Mouse (Mus musculus): ENCODE data around the gene Tent5a. TPM values are rescaled to one million over a fixed set of nuclear protein-coding genes. Genes with fewer than 3 reads are reported as not detected.

Tent5a gene
- polyA plus RNA-seq, 1 experiment, result 3.7 TPM

GRCm38 (mm10) chr9:85355559-85355958 lies 28.4 kb upstream of the Tent5a start:
- 94% methylated on average over 5 of the region's 5 CpGs for WGBS
- no peaks in the 10 kb centered on the region for H3K27me3 ChIP-seq (ENCODE audit: control insufficient read depth, insufficient read depth, low read length)
- H3K36me3 ChIP-seq (ENCODE audit: control insufficient read depth, insufficient read depth, low read length), result no peaks in the 10 kb centered on the region
- H3K27ac ChIP-seq (ENCODE audit: control insufficient read depth, insufficient read depth, low read length), result no peak overlapping the region
- no peak for DNase-seq
- no peaks in the 10 kb centered on the region for H3K4me1 ChIP-seq (replicated peaks; ENCODE audit: control insufficient read depth, insufficient read depth, low read length)
- no peak overlapping the region for H3K4me3 ChIP-seq (ENCODE audit: control insufficient read depth, insufficient read depth, low read length)
- TF ChIP-seq POLR2A (IDR thresholded peaks at IDR 0.05; ENCODE audit: control insufficient read depth, extremely low read depth, insufficient read depth, low read length, poor library complexity) (no peak), CTCF (IDR thresholded peaks at IDR 0.05; ENCODE audit: borderline replicate concordance, control insufficient read depth, extremely low read depth, insufficient read depth, low read length, poor library complexity) (no peak)

- Histone ChIP-seq H3K27ac (ENCODE audit: control insufficient read depth, insufficient read depth, low read length) (no peak overlapping the region), H3K4me1 (replicated peaks; ENCODE audit: control insufficient read depth, insufficient read depth, low read length) (no peaks in the 10 kb centered on the region), H3K4me3 (ENCODE audit: control insufficient read depth, insufficient read depth, low read length) (no peak overlapping the region), H3K36me3 (ENCODE audit: control insufficient read depth, insufficient read depth, low read length) (no peaks in the 10 kb centered on the region), H3K27me3 (ENCODE audit: control insufficient read depth, insufficient read depth, low read length) (no peaks in the 10 kb centered on the region)
- DNase-seq, result no peak
- TF ChIP-seq CTCF (IDR thresholded peaks at IDR 0.05; ENCODE audit: borderline replicate concordance, control insufficient read depth, extremely low read depth, insufficient read depth, low read length, poor library complexity), result no peak
- WGBS, result 92% methylated on average over 10 of the region's 10 CpGs
These were observed 20.8 kb upstream of the Tent5a start for GRCm38 (mm10) chr9:85347823-85348523.

- Histone ChIP-seq H3K4me3 (ENCODE audit: control insufficient read depth, insufficient read depth, low read length) (no peak overlapping the region), H3K27me3 (ENCODE audit: control insufficient read depth, insufficient read depth, low read length) (no peaks in the 10 kb centered on the region), H3K36me3 (ENCODE audit: control insufficient read depth, insufficient read depth, low read length) (no peaks in the 10 kb centered on the region), H3K27ac (ENCODE audit: control insufficient read depth, insufficient read depth, low read length) (no peak overlapping the region), H3K4me1 (replicated peaks; ENCODE audit: control insufficient read depth, insufficient read depth, low read length) (no peaks in the 10 kb centered on the region)
- 44% methylated on average over 8 of the region's 8 CpGs for WGBS
- no peak for TF ChIP-seq CTCF (IDR thresholded peaks at IDR 0.05; ENCODE audit: borderline replicate concordance, control insufficient read depth, extremely low read depth, insufficient read depth, low read length, poor library complexity)
- no peak for TF ChIP-seq POLR2A (IDR thresholded peaks at IDR 0.05; ENCODE audit: control insufficient read depth, extremely low read depth, insufficient read depth, low read length, poor library complexity)
- DNase-seq, result no peak
These were observed 16.0 kb upstream of the Tent5a start for GRCm38 (mm10) chr9:85342892-85343785.

- no peak for TF ChIP-seq CTCF (IDR thresholded peaks at IDR 0.05; ENCODE audit: borderline replicate concordance, control insufficient read depth, extremely low read depth, insufficient read depth, low read length, poor library complexity)
- no peaks in the 10 kb centered on the region for H3K27me3 ChIP-seq (ENCODE audit: control insufficient read depth, insufficient read depth, low read length)
- no peak for DNase-seq
- no peak overlapping the region for H3K27ac ChIP-seq (ENCODE audit: control insufficient read depth, insufficient read depth, low read length)
- H3K36me3 ChIP-seq (ENCODE audit: control insufficient read depth, insufficient read depth, low read length), result no peaks in the 10 kb centered on the region
- no peaks in the 10 kb centered on the region for H3K4me1 ChIP-seq (replicated peaks; ENCODE audit: control insufficient read depth, insufficient read depth, low read length)
- WGBS, result 63% methylated on average over 3 of the region's 3 CpGs
- H3K4me3 ChIP-seq (ENCODE audit: control insufficient read depth, insufficient read depth, low read length), result no peak overlapping the region
These were observed 13.2 kb upstream of the Tent5a start for GRCm38 (mm10) chr9:85340303-85340702.

GRCm38 (mm10) chr9:85336046-85336445 lies 8.9 kb upstream of the Tent5a start:
- Histone ChIP-seq H3K4me1 (replicated peaks; ENCODE audit: control insufficient read depth, insufficient read depth, low read length) (no peaks in the 10 kb centered on the region), H3K27ac (ENCODE audit: control insufficient read depth, insufficient read depth, low read length) (no peak overlapping the region), H3K4me3 (ENCODE audit: control insufficient read depth, insufficient read depth, low read length) (no peak overlapping the region), H3K27me3 (ENCODE audit: control insufficient read depth, insufficient read depth, low read length) (no peaks in the 10 kb centered on the region), H3K36me3 (ENCODE audit: control insufficient read depth, insufficient read depth, low read length) (no peaks in the 10 kb centered on the region)
- no peak for DNase-seq
- 94% methylated on average over 7 of the region's 7 CpGs for WGBS
- TF ChIP-seq POLR2A (IDR thresholded peaks at IDR 0.05; ENCODE audit: control insufficient read depth, extremely low read depth, insufficient read depth, low read length, poor library complexity) (no peak), CTCF (IDR thresholded peaks at IDR 0.05; ENCODE audit: borderline replicate concordance, control insufficient read depth, extremely low read depth, insufficient read depth, low read length, poor library complexity) (no peak)

GRCm38 (mm10) chr9:85331521-85331920 lies 4.4 kb upstream of the Tent5a start:
- H3K4me3 ChIP-seq (ENCODE audit: control insufficient read depth, insufficient read depth, low read length), result no peak overlapping the region
- H3K4me1 ChIP-seq (replicated peaks; ENCODE audit: control insufficient read depth, insufficient read depth, low read length), result peaks cover 13% of the 10 kb centered on the region
- no peak overlapping the region for H3K27ac ChIP-seq (ENCODE audit: control insufficient read depth, insufficient read depth, low read length)
- 38% methylated on average over 2 of the region's 2 CpGs for WGBS
- H3K27me3 ChIP-seq (ENCODE audit: control insufficient read depth, insufficient read depth, low read length), result no peaks in the 10 kb centered on the region; the same call in 1 of the 2 replicates
- DNase-seq, result no peak
- no peaks in the 10 kb centered on the region for H3K36me3 ChIP-seq (ENCODE audit: control insufficient read depth, insufficient read depth, low read length)
- TF ChIP-seq POLR2A (IDR thresholded peaks at IDR 0.05; ENCODE audit: control insufficient read depth, extremely low read depth, insufficient read depth, low read length, poor library complexity) (no peak), CTCF (IDR thresholded peaks at IDR 0.05; ENCODE audit: borderline replicate concordance, control insufficient read depth, extremely low read depth, insufficient read depth, low read length, poor library complexity) (no peak)

All from thymus, adult 2 months (tissue).